Mouse (Mus musculus): ENCODE data around the gene Urb2. TPM values are rescaled to one million over a fixed set of nuclear protein-coding genes. Genes with fewer than 3 reads are reported as not detected.

Gene Urb2
- polyA plus RNA-seq, 1 experiment from 2014 or later, result 3.6 TPM

- Histone ChIP-seq H3K9ac (no peak overlapping the region), H3K27me3 (replicated peaks) (no peaks in the 10 kb centered on the region), H3K4me2 (no peak overlapping the region), H3K4me3 (replicated peaks) (no peak overlapping the region), H3K4me1 (no peaks in the 10 kb centered on the region), H3K9me3 (no peaks in the 10 kb centered on the region), H3K27ac (no peak overlapping the region), H3K36me3 (no peaks in the 10 kb centered on the region)
- WGBS, result 89% methylated on average over 8 of the region's 8 CpGs
- no peak for ATAC-seq (ENCODE audit: insufficient read depth, low FRiP score, low read depth)
These were observed 61.3 kb downstream of the Urb2 start for GRCm38 (mm10) chr8:124082616-124083015.

- Histone ChIP-seq H3K36me3 (no peaks in the 10 kb centered on the region), H3K9me3 (no peaks in the 10 kb centered on the region), H3K4me3 (replicated peaks) (no peak overlapping the region), H3K4me2 (no peak overlapping the region), H3K27ac (no peak overlapping the region), H3K9ac (no peak overlapping the region), H3K4me1 (0 out of 2 replicates have a peak, but pooled peaks cover 3% of the 10 kb centered on the region), H3K27me3 (replicated peaks) (no peaks in the 10 kb centered on the region)
- WGBS, result 79% methylated on average over 7 of the region's 7 CpGs
- ATAC-seq (ENCODE audit: insufficient read depth, low FRiP score, low read depth), result no peak
These were observed 62.3 kb downstream of the Urb2 start for GRCm38 (mm10) chr8:124083611-124084010.

GRCm38 (mm10) chr8:124085668-124086067 is 64.4 kb downstream of the Urb2 start:
- Histone ChIP-seq H3K9me3 (no peaks in the 10 kb centered on the region), H3K27ac (no peak overlapping the region), H3K4me3 (replicated peaks) (no peak overlapping the region), H3K4me2 (no peak overlapping the region), H3K9ac (no peak overlapping the region), H3K36me3 (no peaks in the 10 kb centered on the region), H3K4me1 (0 out of 2 replicates have a peak, but pooled peaks cover 3% of the 10 kb centered on the region), H3K27me3 (replicated peaks) (no peaks in the 10 kb centered on the region)
- no peak for ATAC-seq (ENCODE audit: insufficient read depth, low FRiP score, low read depth)
- WGBS, result 66% methylated on average over 4 of the region's 4 CpGs

- Histone ChIP-seq H3K9me3 (no peaks in the 10 kb centered on the region), H3K4me1 (0 out of 2 replicates have a peak, but pooled peaks cover 3% of the 10 kb centered on the region), H3K27me3 (replicated peaks) (no peaks in the 10 kb centered on the region), H3K4me2 (no peak overlapping the region), H3K4me3 (replicated peaks) (no peak overlapping the region), H3K27ac (peak overlapping the region; percentile 75), H3K9ac (no peak overlapping the region), H3K36me3 (no peaks in the 10 kb centered on the region)
- 46% methylated on average over 11 of the region's 11 CpGs for WGBS
- peak; percentile 57; the same call in 1 of the 2 replicates for ATAC-seq (ENCODE audit: insufficient read depth, low FRiP score, low read depth)
These were observed 66.8 kb downstream of the Urb2 start for GRCm38 (mm10) chr8:124088092-124088613.

GRCm38 (mm10) chr8:124089016-124089415 is 67.7 kb downstream of the Urb2 start:
- 85% methylated on average over 5 of the region's 5 CpGs for WGBS
- Histone ChIP-seq H3K27ac (peak overlapping the region; percentile 75), H3K27me3 (replicated peaks) (no peaks in the 10 kb centered on the region)

GRCm38 (mm10) chr8:124090473-124090872 is 69.2 kb downstream of the Urb2 start:
- no peak overlapping the region for H3K4me2 ChIP-seq
- H3K4me1 ChIP-seq, result 0 out of 2 replicates have a peak, but pooled peaks cover 3% of the 10 kb centered on the region
- no peak for ATAC-seq (ENCODE audit: insufficient read depth, low FRiP score, low read depth)
- no peak overlapping the region for H3K4me3 ChIP-seq (replicated peaks)
- 89% methylated on average over 5 of the region's 5 CpGs for WGBS
- no peak overlapping the region for H3K9ac ChIP-seq
- no peaks in the 10 kb centered on the region for H3K27me3 ChIP-seq (replicated peaks)
- no peaks in the 10 kb centered on the region for H3K9me3 ChIP-seq
- H3K27ac ChIP-seq, result no peak overlapping the region
- H3K36me3 ChIP-seq, result no peaks in the 10 kb centered on the region

More at GRCm38 (mm10) chr8:124089016-124089415, 67.7 kb downstream of the Urb2 start:
- H3K4me1 ChIP-seq, result 0 out of 2 replicates have a peak, but pooled peaks cover 3% of the 10 kb centered on the region
- no peaks in the 10 kb centered on the region for H3K36me3 ChIP-seq
- no peak overlapping the region for H3K4me3 ChIP-seq (replicated peaks)
- H3K9me3 ChIP-seq, result no peaks in the 10 kb centered on the region
- no peak overlapping the region for H3K4me2 ChIP-seq
- H3K9ac ChIP-seq, result no peak overlapping the region
- ATAC-seq (ENCODE audit: insufficient read depth, low FRiP score, low read depth), result no peak

MicroRNAs encoded within 50 kb of the gene (microRNA counts, 519-probe panel; counts per million panel counts)
- microRNA mmu-miR-1967, result 2,549 counts per million, percentile 58 among the panel's probes with 10 or more counts

Small RNA genes lying within 50 kb of the gene (microRNA-seq; reads per million reads assigned to microRNA genes)
- not detected for gene Mir1967

Other genes starting within 250 kb of the Urb2 start
- gene Rab4a, start 215.5 kb upstream of the Urb2 start, polyA plus RNA-seq (2015; fragmentation: Nextera tagmentation; extraction: Ambion mirVana), result 46.7 and 49.1 TPM in 2 replicates
- gene Ccsap, start 161.3 kb upstream of the Urb2 start, polyA plus RNA-seq (2015; fragmentation: Nextera tagmentation; extraction: Ambion mirVana), result 3.4 and 3.9 TPM in 2 replicates
- gene Acta1, start 126.8 kb upstream of the Urb2 start, polyA plus RNA-seq (2015; fragmentation: Nextera tagmentation; extraction: Ambion mirVana), result 18.7 and 47.9 TPM in 2 replicates
- 23.3 and 32.8 TPM in 2 replicates for gene Nup133, start 72.2 kb upstream of the Urb2 start, polyA plus RNA-seq (2015; fragmentation: Nextera tagmentation; extraction: Ambion mirVana)
- 24.9 and 30.6 TPM in 2 replicates for gene Abcb10, start 38.4 kb upstream of the Urb2 start, polyA plus RNA-seq (2015; fragmentation: Nextera tagmentation; extraction: Ambion mirVana)
- gene Taf5l, start 111 bp upstream of the Urb2 start, polyA plus RNA-seq (2015; fragmentation: Nextera tagmentation; extraction: Ambion mirVana), result 40.6 and 41.0 TPM in 2 replicates
- gene Galnt2, start 209.9 kb downstream of the Urb2 start, polyA plus RNA-seq (2015; fragmentation: Nextera tagmentation; extraction: Ambion mirVana), result 74.9 and 80.5 TPM in 2 replicates